Mouse (Mus musculus): ENCODE measurements around the gene Fyn. TPM values are rescaled to one million over a fixed set of nuclear protein-coding genes. Genes with fewer than 3 reads are reported as not detected.

Fyn gene
- 13.4 and 16.8 TPM in 2 replicates for polyA plus RNA-seq (2015; fragmentation: Nextera tagmentation; extraction: Ambion mirVana)

GRCm38 (mm10) chr10:39368572-39369135, at the start of gene Fyn:
Fyn (plus strand) TSS chr10:39368855.
- 24% methylated on average over 8 of the region's 8 CpGs for WGBS
- H3K36me3 ChIP-seq (ENCODE audit: control insufficient read depth, insufficient read depth, low read length), result no peaks in the 10 kb centered on the region

GRCm38 (mm10) chr10:39320798-39321622, 47.6 kb upstream of the Fyn start:
- Histone ChIP-seq H3K9ac (ENCODE audit: low read length) (no peak overlapping the region), H3K4me2 (ENCODE audit: low read depth, low read length) (peak overlapping the region; percentile 40), H3K4me1 (replicated peaks; ENCODE audit: control insufficient read depth, insufficient read depth, low read length) (peaks cover 4% of the 10 kb centered on the region; the same call in 1 of the 2 replicates), H3K27ac (ENCODE audit: low read length) (peak overlapping the region; percentile 18; the same call in 1 of the 2 replicates), H3K36me3 (ENCODE audit: control insufficient read depth, insufficient read depth, low read length) (no peaks in the 10 kb centered on the region), H3K27me3 (ENCODE audit: control insufficient read depth, insufficient read depth, low read depth, low read length) (no peaks in the 10 kb centered on the region), H3K9me3 (ENCODE audit: control insufficient read depth, low read length) (no peaks in the 10 kb centered on the region), H3K4me3 (ENCODE audit: low read length) (no peak overlapping the region)
- 63% methylated on average over 17 of the region's 17 CpGs for WGBS
- peak; percentile 87 for ATAC-seq (ENCODE audit: low read depth)

More at GRCm38 (mm10) chr10:39368572-39369135, at the start of gene Fyn:
- Histone ChIP-seq H3K9me3 (ENCODE audit: control insufficient read depth, low read length) (no peaks in the 10 kb centered on the region), H3K27me3 (ENCODE audit: control insufficient read depth, insufficient read depth, low read depth, low read length) (peaks cover 3% of the 10 kb centered on the region; the same call in 1 of the 2 replicates), H3K9ac (ENCODE audit: low read length) (peak within 1 kb of the TSS; percentile 89), H3K4me1 (replicated peaks; ENCODE audit: control insufficient read depth, insufficient read depth, low read length) (peaks cover 12% of the 10 kb centered on the region), H3K4me3 (ENCODE audit: low read length) (peak within 1 kb of the TSS; percentile 89), H3K27ac (ENCODE audit: low read length) (peak within 1 kb of the TSS; percentile 78), H3K4me2 (ENCODE audit: low read depth, low read length) (peak within 1 kb of the TSS; percentile 91)
- ATAC-seq (ENCODE audit: low read depth), result no peak

- H3K27me3 ChIP-seq (ENCODE audit: control insufficient read depth, insufficient read depth, low read depth, low read length), result no peaks in the 10 kb centered on the region
- H3K4me2 ChIP-seq (ENCODE audit: low read depth, low read length), result peak overlapping the region; percentile 40
- no peaks in the 10 kb centered on the region for H3K9me3 ChIP-seq (ENCODE audit: control insufficient read depth, low read length)
- H3K36me3 ChIP-seq (ENCODE audit: control insufficient read depth, insufficient read depth, low read length), result no peaks in the 10 kb centered on the region
- no peak; the same call in none of the 2 replicates for ATAC-seq (ENCODE audit: low read depth)
- H3K4me3 ChIP-seq (ENCODE audit: low read length), result no peak overlapping the region
- H3K27ac ChIP-seq (ENCODE audit: low read length), result 0 out of 2 replicates have a peak overlapping the region, but pooled peaks have one; percentile 18
- no peak overlapping the region for H3K9ac ChIP-seq (ENCODE audit: low read length)
- 63% methylated on average over 9 of the region's 9 CpGs for WGBS
- peaks cover 4% of the 10 kb centered on the region; the same call in 1 of the 2 replicates for H3K4me1 ChIP-seq (replicated peaks; ENCODE audit: control insufficient read depth, insufficient read depth, low read length)
Measured at GRCm38 (mm10) chr10:39321623-39321985, 47.1 kb upstream of the Fyn start.

GRCm38 (mm10) chr10:39322143-39322542, 46.5 kb upstream of the Fyn start:
- Histone ChIP-seq H3K9ac (ENCODE audit: low read length) (no peak overlapping the region), H3K4me2 (ENCODE audit: low read depth, low read length) (no peak overlapping the region), H3K36me3 (ENCODE audit: control insufficient read depth, insufficient read depth, low read length) (no peaks in the 10 kb centered on the region), H3K9me3 (ENCODE audit: control insufficient read depth, low read length) (no peaks in the 10 kb centered on the region), H3K27ac (ENCODE audit: low read length) (no peak overlapping the region), H3K4me1 (replicated peaks; ENCODE audit: control insufficient read depth, insufficient read depth, low read length) (peaks cover 4% of the 10 kb centered on the region; the same call in 1 of the 2 replicates), H3K4me3 (ENCODE audit: low read length) (no peak overlapping the region), H3K27me3 (ENCODE audit: control insufficient read depth, insufficient read depth, low read depth, low read length) (no peaks in the 10 kb centered on the region)
- ATAC-seq (ENCODE audit: low read depth), result peak; percentile 79
- 39% methylated on average over 4 of the region's 4 CpGs for WGBS

GRCm38 (mm10) chr10:39324291-39324690, 44.4 kb upstream of the Fyn start:
- Histone ChIP-seq H3K4me2 (ENCODE audit: low read depth, low read length) (no peak overlapping the region), H3K4me1 (replicated peaks; ENCODE audit: control insufficient read depth, insufficient read depth, low read length) (peaks cover 4% of the 10 kb centered on the region; the same call in 1 of the 2 replicates), H3K4me3 (ENCODE audit: low read length) (no peak overlapping the region), H3K27ac (ENCODE audit: low read length) (no peak overlapping the region), H3K9ac (ENCODE audit: low read length) (no peak overlapping the region), H3K36me3 (ENCODE audit: control insufficient read depth, insufficient read depth, low read length) (no peaks in the 10 kb centered on the region), H3K9me3 (ENCODE audit: control insufficient read depth, low read length) (no peaks in the 10 kb centered on the region), H3K27me3 (ENCODE audit: control insufficient read depth, insufficient read depth, low read depth, low read length) (no peaks in the 10 kb centered on the region)
- WGBS, result 87% methylated on average over 2 of the region's 2 CpGs
- no peak for ATAC-seq (ENCODE audit: low read depth)

GRCm38 (mm10) chr10:39328661-39329060, 40.0 kb upstream of the Fyn start:
- 83% methylated on average over 2 of the region's 2 CpGs for WGBS

GRCm38 (mm10) chr10:39334320-39334719, 34.3 kb upstream of the Fyn start:
- no peak overlapping the region for H3K27ac ChIP-seq (ENCODE audit: low read length)

More at GRCm38 (mm10) chr10:39328661-39329060, 40.0 kb upstream of the Fyn start:
- Histone ChIP-seq H3K27me3 (ENCODE audit: control insufficient read depth, insufficient read depth, low read depth, low read length) (no peaks in the 10 kb centered on the region), H3K9ac (ENCODE audit: low read length) (no peak overlapping the region), H3K36me3 (ENCODE audit: control insufficient read depth, insufficient read depth, low read length) (no peaks in the 10 kb centered on the region), H3K4me1 (replicated peaks; ENCODE audit: control insufficient read depth, insufficient read depth, low read length) (no peaks in the 10 kb centered on the region), H3K27ac (ENCODE audit: low read length) (no peak overlapping the region), H3K4me2 (ENCODE audit: low read depth, low read length) (no peak overlapping the region), H3K4me3 (ENCODE audit: low read length) (no peak overlapping the region), H3K9me3 (ENCODE audit: control insufficient read depth, low read length) (peaks cover 3% of the 10 kb centered on the region; the same call in 1 of the 2 replicates)
- ATAC-seq (ENCODE audit: low read depth), result no peak

GRCm38 (mm10) chr10:39335880-39336279, 32.8 kb upstream of the Fyn start:
- Histone ChIP-seq H3K27me3 (ENCODE audit: control insufficient read depth, insufficient read depth, low read depth, low read length) (no peaks in the 10 kb centered on the region), H3K4me3 (ENCODE audit: low read length) (no peak overlapping the region), H3K27ac (ENCODE audit: low read length) (no peak overlapping the region), H3K9me3 (ENCODE audit: control insufficient read depth, low read length) (peaks cover 3% of the 10 kb centered on the region; the same call in 1 of the 2 replicates), H3K9ac (ENCODE audit: low read length) (no peak overlapping the region), H3K4me1 (replicated peaks; ENCODE audit: control insufficient read depth, insufficient read depth, low read length) (no peaks in the 10 kb centered on the region), H3K36me3 (ENCODE audit: control insufficient read depth, insufficient read depth, low read length) (no peaks in the 10 kb centered on the region), H3K4me2 (ENCODE audit: low read depth, low read length) (no peak overlapping the region)
- ATAC-seq (ENCODE audit: low read depth), result no peak

More at GRCm38 (mm10) chr10:39334320-39334719, 34.3 kb upstream of the Fyn start:
- Histone ChIP-seq H3K36me3 (ENCODE audit: control insufficient read depth, insufficient read depth, low read length) (no peaks in the 10 kb centered on the region), H3K9me3 (ENCODE audit: control insufficient read depth, low read length) (peaks cover 3% of the 10 kb centered on the region; the same call in 1 of the 2 replicates), H3K4me1 (replicated peaks; ENCODE audit: control insufficient read depth, insufficient read depth, low read length) (no peaks in the 10 kb centered on the region), H3K27me3 (ENCODE audit: control insufficient read depth, insufficient read depth, low read depth, low read length) (no peaks in the 10 kb centered on the region), H3K4me3 (ENCODE audit: low read length) (no peak overlapping the region), H3K4me2 (ENCODE audit: low read depth, low read length) (no peak overlapping the region), H3K9ac (ENCODE audit: low read length) (no peak overlapping the region)
- 19% methylated on average over 3 of the region's 3 CpGs for WGBS
- ATAC-seq (ENCODE audit: low read depth), result no peak
